Mouse (Mus musculus) lung, embryonic 16.5 days (tissue): ENCODE measurements around the gene Gm49403. TPM values are rescaled to one million over a fixed set of nuclear protein-coding genes. Genes with fewer than 3 reads are reported as not detected.

Source experiments
- microRNA-seq: library from miRNA; unstranded; fragments of <30 nt; microRNA quantifications from one replicate; pipeline ENCODE4, GENCODE M21; 2016
- polyA plus RNA-seq: library from polyadenylated mRNA; unstranded; fragments of >200 nt; fragmentation: Nextera tagmentation; extraction: Ambion mirVana; gene quantifications from 2 replicates; pipeline ENCODE4 v1.2.1, GENCODE M21; 2015

Gene Gm49403
- polyA plus RNA-seq, 1 experiment from 2014 or later: not detected

Small RNA genes lying within 50 kb of the gene (microRNA-seq; reads per million reads assigned to microRNA genes)
- not detected for gene Mir5136

Other genes starting within 250 kb of the Gm49403 start
- 0.10 and 0.21 TPM in 2 replicates for gene Chrm1, start 220.1 kb upstream of the Gm49403 start, polyA plus RNA-seq
- gene Slc3a2, start 160.6 kb upstream of the Gm49403 start, polyA plus RNA-seq: 77.0 and 78.8 TPM in 2 replicates
- gene Wdr74, start 148.1 kb upstream of the Gm49403 start, polyA plus RNA-seq: 75.5 and 78.9 TPM in 2 replicates
- gene 1700092M07Rik, start 143.2 kb upstream of the Gm49403 start, polyA plus RNA-seq: 0.83 and 2.7 TPM in 2 replicates
- gene Stx5a, start 142.5 kb upstream of the Gm49403 start, polyA plus RNA-seq: 162 and 174 TPM in 2 replicates
- 186 and 190 TPM in 2 replicates for gene Nxf1, start 126.9 kb upstream of the Gm49403 start, polyA plus RNA-seq
- 188 and 194 TPM in 2 replicates for gene Tmem223, start 112.9 kb upstream of the Gm49403 start, polyA plus RNA-seq
- gene Tmem179b, start 109.5 kb upstream of the Gm49403 start, polyA plus RNA-seq: 88.2 and 89.7 TPM in 2 replicates
- gene Taf6l, start 97.5 kb upstream of the Gm49403 start, polyA plus RNA-seq: 24.0 and 26.0 TPM in 2 replicates
- 140 and 147 TPM in 2 replicates for gene Polr2g, start 85.4 kb upstream of the Gm49403 start, polyA plus RNA-seq
- 5.5 and 5.6 TPM in 2 replicates for gene Zbtb3, start 81.4 kb upstream of the Gm49403 start, polyA plus RNA-seq
- 55.2 and 56.5 TPM in 2 replicates for gene Ttc9c, start 64.6 kb upstream of the Gm49403 start, polyA plus RNA-seq
- 4.4 and 5.0 TPM in 2 replicates for gene Hnrnpul2, start 63.9 kb upstream of the Gm49403 start, polyA plus RNA-seq
- gene AC129217.1, start 54.2 kb upstream of the Gm49403 start, polyA plus RNA-seq: not detected in 2 replicates
- 54.1 and 54.6 TPM in 2 replicates for gene Bscl2, start 46.5 kb upstream of the Gm49403 start, polyA plus RNA-seq
- 2.8 and 3.3 TPM in 2 replicates for gene Gng3, start 44.7 kb upstream of the Gm49403 start, polyA plus RNA-seq
- gene Lrrn4cl, start 33.2 kb upstream of the Gm49403 start, polyA plus RNA-seq: 1.6 and 1.7 TPM in 2 replicates
- 156 and 164 TPM in 2 replicates for gene Ubxn1, start 12.4 kb upstream of the Gm49403 start, polyA plus RNA-seq
- 63.5 and 64.0 TPM in 2 replicates for gene Uqcc3, start 3.0 kb upstream of the Gm49403 start, polyA plus RNA-seq
- 71.3 and 75.9 TPM in 2 replicates for gene Lbhd1, start 198 bp upstream of the Gm49403 start, polyA plus RNA-seq
- 68.4 and 71.4 TPM in 2 replicates for gene 1810009A15Rik, start 4.9 kb downstream of the Gm49403 start, polyA plus RNA-seq
- gene Gm49416, start 5.0 kb downstream of the Gm49403 start, polyA plus RNA-seq: not detected in 2 replicates
- gene Ints5, start 9.1 kb downstream of the Gm49403 start, polyA plus RNA-seq: 38.3 and 40.8 TPM in 2 replicates
- gene Ganab, start 14.1 kb downstream of the Gm49403 start, polyA plus RNA-seq: 125 and 127 TPM in 2 replicates
- gene B3gat3, start 36.4 kb downstream of the Gm49403 start, polyA plus RNA-seq: 40.2 and 43.5 TPM in 2 replicates
- 2.8 and 4.0 TPM in 2 replicates for gene Rom1, start 45.4 kb downstream of the Gm49403 start, polyA plus RNA-seq
- gene Eml3, start 45.6 kb downstream of the Gm49403 start, polyA plus RNA-seq: 31.0 and 32.2 TPM in 2 replicates
- 149 and 164 TPM in 2 replicates for gene Mta2, start 57.9 kb downstream of the Gm49403 start, polyA plus RNA-seq
- 27.5 and 28.9 TPM in 2 replicates for gene Tut1, start 69.9 kb downstream of the Gm49403 start, polyA plus RNA-seq
- gene Eef1g, start 83.1 kb downstream of the Gm49403 start, polyA plus RNA-seq: 366 TPM in 2 replicates
- 30.5 and 31.0 TPM in 2 replicates for gene Ahnak, start 105.4 kb downstream of the Gm49403 start, polyA plus RNA-seq
- gene Scgb1a1, start 204.0 kb downstream of the Gm49403 start, polyA plus RNA-seq: 25.3 and 50.5 TPM in 2 replicates